Mouse (Mus musculus): ENCODE measurements around the gene Mical3.

- no peak for TF ChIP-seq EP300 (IDR thresholded peaks at IDR 0.05; ENCODE audit: insufficient read depth, low read depth, low read length)
- TF ChIP-seq CTCF (IDR thresholded peaks at IDR 0.05; ENCODE audit: low read depth, low read length) = no peak
Observed at GRCm38 (mm10) chr6:121142298-121142697, 11.5 kb upstream of the Mical3 start.
